Mouse (Mus musculus): ENCODE data around the gene Selenof. TPM values are rescaled to one million over a fixed set of nuclear protein-coding genes. Genes with fewer than 3 reads are reported as not detected.

Gene Selenof
- total RNA-seq, 2 experiments from 2014 or later: 197 to 208 TPM

GRCm38 (mm10) chr3:144642141-144642540, 72.0 kb downstream of the Selenof start:
- no peak for DNase-seq

GRCm38 (mm10) chr3:144643301-144643871, 73.3 kb downstream of the Selenof start:
- DNase-seq: peak; percentile 82

GRCm38 (mm10) chr3:144644202-144644601, 74.1 kb downstream of the Selenof start:
- DNase-seq: no peak

Other genes starting within 250 kb of the Selenof start
- 10 to 100 TPM; 22.0 to 27.4 TPM for gene Hs2st1, start 123 bp upstream of the Selenof start, total RNA-seq (2021)
- gene Sh3glb1, start 150.0 kb downstream of the Selenof start, total RNA-seq (2021): 100 to 1,000 TPM; 310 to 331 TPM
- under 1 TPM; 0.20 to 0.31 TPM for gene Clca3a1, start 190.7 kb downstream of the Selenof start, total RNA-seq (2021)
- gene Clca3a2, start 249.2 kb downstream of the Selenof start, total RNA-seq (2021): not detected

Data from gastrocnemius, postnatal 10 days (tissue).